Mouse (Mus musculus): ENCODE results near the gene Zdhhc5. TPM values are rescaled to one million over a fixed set of nuclear protein-coding genes. Genes with fewer than 3 reads are reported as not detected.
"Not testable (repeated sequence)": the region's sequence is repeated elsewhere in the genome, so short reads cannot be mapped to it uniquely, and the experiment has no call there.

The Zdhhc5 gene
- total RNA-seq, 4 experiments from 2014 or later = 59.4 to 67.2 (median 63.7) TPM

- DNase-seq (ENCODE audit: low spot score) = no peak
Observed at GRCm38 (mm10) chr2:84695007-84695695, 19.8 kb downstream of the Zdhhc5 start.

DNA sequence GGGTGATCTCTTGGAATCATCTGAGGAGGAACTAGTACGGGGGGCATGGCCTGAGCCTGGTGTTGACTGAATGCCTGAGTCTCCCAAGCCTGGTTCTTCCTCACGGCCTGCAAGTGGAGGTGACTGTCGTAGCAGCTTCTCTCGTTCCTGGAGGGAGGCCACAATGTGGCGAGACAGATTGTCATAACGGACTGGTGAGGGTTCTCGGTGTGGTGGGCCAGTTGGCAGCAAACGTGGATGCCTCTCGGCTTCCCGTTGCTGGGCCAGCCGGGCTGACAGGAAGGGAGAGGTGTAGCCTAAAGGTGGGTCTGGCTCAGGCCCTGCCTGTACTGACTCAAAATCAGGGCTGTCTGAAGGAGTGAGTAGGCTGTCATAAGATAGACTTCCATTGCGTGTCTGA, 24.9 kb downstream of the Zdhhc5 start:
- DNase-seq (ENCODE audit: low spot score) = no peak

- DNase-seq (ENCODE audit: low spot score) = no peak
Observed at GRCm38 (mm10) chr2:84688080-84688844, 26.7 kb downstream of the Zdhhc5 start.

- DNase-seq (ENCODE audit: low spot score) = no peak
Observed at GRCm38 (mm10) chr2:84682605-84683183, 32.3 kb downstream of the Zdhhc5 start.

DNA sequence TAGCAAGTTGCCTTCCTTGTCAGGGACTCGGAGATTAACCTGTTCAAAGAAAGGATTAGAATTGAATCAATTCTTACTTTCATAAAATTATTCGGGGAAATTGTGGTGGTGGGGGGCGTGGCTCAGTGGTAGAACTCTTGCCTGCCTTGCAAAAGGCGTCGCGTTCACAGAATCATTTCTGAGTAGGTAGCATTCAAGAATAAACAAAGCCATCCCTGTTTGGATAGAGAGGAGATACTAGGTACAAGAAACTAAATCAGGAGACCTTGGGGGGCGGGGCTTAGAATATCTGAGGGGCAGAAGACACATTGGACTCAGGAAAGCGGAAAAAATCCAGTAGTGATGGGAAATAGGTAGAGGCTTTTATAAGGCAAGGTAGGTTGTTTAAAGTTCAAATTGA, 36.0 kb downstream of the Zdhhc5 start, which contains the start of gene Tmx2:
Tmx2 (minus strand) TSS at position 125 of the 400 bp plus-strand sequence.
- no peak for DNase-seq (ENCODE audit: low spot score)

DNA sequence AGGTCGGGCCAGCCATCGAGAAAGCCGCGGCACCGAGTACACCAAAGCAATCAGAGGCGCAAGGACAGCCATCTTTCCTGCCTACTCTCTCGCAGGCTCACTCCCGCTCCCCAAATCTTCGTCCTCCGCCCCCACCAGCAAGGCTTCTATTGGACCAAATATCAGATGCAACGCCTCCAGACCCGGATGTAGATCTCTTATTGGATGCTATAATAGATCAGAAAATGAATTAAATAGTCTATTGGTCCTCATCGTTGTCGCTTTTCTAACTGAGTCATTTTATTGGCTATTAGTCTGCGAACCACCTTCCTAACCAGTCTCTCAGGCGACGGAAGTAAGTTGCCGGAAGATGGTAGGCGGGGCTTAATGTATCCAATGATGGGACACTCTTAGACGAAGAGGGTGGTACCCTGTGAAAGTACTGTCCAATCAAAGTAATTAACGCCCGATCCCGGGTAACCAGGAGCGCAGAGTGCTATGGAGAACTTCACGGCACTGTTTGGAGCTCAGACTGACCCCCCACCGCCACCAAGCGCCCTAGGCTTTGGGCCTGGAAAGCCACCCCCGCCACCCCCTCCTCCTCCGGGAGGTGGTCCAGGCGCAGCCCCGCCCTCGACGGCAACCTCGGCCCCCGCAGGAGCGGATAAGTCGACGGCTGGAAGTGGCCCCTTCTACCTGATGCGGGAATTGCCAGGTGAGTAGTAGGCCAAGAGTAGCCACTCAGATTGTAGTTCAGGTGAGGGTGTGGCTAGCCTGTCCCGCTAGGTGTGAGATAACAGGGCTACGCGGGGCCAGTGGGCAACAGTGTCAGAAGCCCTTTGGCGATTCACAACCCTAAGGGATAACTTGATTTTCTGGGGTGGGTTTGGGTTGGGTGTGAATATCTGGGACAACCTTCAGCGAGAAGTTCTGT, 36.8 kb downstream of the Zdhhc5 start, which contains the start of the genes Gm28635 and Med19:
Gm28635 (minus strand) TSS at position 74 of the 913 bp plus-strand sequence.
Med19 (plus strand) TSS at position 435 of the 913 bp plus-strand sequence.
- peak; percentile 100 for DNase-seq (ENCODE audit: low spot score)

- DNase-seq (ENCODE audit: low spot score) = no peak
Observed at GRCm38 (mm10) chr2:84677270-84677967, 37.6 kb downstream of the Zdhhc5 start.

GRCm38 (mm10) chr2:84671535-84671934, 43.4 kb downstream of the Zdhhc5 start:
- DNase-seq (ENCODE audit: low spot score) = not testable (repeated sequence)

GRCm38 (mm10) chr2:84670569-84670933, 44.4 kb downstream of the Zdhhc5 start, which contains the start of gene Selenoh:
Selenoh (minus strand) TSS chr2:84670770.
- DNase-seq (ENCODE audit: low spot score) = peak; percentile 86

DNA sequence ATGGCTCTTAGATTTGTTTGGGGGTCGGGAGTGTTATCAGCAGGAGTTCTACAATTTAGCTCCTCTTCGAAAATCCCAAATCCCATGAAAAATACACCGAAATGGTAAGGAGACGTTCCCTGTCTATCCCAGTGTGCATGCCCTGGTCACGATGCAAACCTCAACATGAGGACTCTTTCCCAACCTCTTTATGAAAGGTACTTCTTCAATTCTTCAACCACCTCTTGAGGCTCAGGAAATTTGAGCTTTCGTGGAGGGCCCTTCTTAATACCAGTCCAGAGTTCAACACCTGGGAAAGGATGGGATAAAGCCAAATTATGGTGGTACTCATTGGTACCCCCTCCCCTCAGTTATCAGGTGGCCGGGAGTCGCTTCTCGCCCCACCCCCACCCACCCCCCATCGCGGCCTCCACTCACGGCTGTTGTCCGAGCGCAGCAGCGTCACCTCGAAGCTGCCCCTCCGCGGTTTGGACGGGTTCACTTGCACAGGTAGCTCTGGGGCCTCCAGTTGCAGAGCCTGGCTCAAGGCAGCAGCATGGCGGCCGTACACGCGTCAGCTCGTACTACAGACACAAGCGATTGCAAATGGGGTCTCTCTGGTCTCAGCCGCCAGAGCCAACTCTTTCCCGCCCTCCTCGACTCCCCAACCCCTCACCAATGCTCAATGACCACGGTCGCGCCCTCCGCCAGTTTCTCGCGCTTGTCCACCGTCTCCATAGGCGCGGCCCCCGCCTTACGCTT, 45.0 kb downstream of the Zdhhc5 start:
- DNase-seq (ENCODE audit: low spot score) = no peak

DNA sequence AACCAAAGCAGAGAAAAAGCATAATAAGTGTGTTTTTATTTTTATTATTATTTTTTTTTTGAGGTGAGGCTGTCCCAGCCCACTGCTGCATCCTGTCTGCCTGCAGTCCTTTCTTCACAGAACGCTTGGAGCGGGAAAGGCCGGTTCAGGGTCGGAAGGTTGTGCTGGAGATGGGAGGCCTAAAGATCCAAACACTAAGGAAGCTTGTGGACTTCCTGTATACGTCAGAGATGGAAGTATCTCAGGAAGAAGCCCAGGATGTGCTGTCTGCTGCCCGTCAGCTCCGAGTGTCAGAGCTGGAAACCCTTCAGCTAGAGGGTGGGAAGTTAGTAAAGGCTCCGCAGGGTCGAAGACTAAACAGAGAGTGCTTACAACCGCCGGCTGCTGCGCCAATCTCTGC, 48.9 kb downstream of the Zdhhc5 start:
- DNase-seq (ENCODE audit: low spot score) = no peak

GRCm38 (mm10) chr2:84662866-84663265, 52.1 kb downstream of the Zdhhc5 start:
- peak; percentile 42 for DNase-seq (ENCODE audit: low spot score)

GRCm38 (mm10) chr2:84660253-84660652, 54.7 kb downstream of the Zdhhc5 start:
- peak; percentile 79 for DNase-seq (ENCODE audit: low spot score)

DNA sequence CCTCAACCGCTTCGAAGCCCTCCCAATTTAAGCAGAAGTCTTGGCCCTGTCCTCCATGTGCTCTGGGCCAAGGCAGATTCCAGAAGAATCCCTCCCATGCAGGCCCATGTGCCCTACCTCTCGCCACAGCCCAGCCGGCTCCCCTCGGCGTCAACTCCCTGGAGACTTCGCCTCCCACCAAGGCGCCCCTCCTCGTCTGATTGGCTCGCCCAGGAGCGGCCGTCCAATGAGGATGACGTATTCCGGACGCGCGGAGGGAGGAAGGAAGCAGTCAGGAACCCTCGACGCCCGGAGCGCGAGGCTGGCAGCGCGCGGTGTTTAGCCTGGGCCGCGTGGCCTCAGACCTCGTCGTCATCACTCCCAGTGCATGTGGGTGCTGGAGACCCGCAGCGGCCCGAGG, 56.2 kb downstream of the Zdhhc5 start, which contains the start of gene Btbd18:
Btbd18 (plus strand) TSS at position 274 of the 400 bp plus-strand sequence.
- DNase-seq (ENCODE audit: low spot score) = no peak

- no peak for DNase-seq (ENCODE audit: low spot score)
Observed at GRCm38 (mm10) chr2:84655864-84656263, 59.1 kb downstream of the Zdhhc5 start.

DNA sequence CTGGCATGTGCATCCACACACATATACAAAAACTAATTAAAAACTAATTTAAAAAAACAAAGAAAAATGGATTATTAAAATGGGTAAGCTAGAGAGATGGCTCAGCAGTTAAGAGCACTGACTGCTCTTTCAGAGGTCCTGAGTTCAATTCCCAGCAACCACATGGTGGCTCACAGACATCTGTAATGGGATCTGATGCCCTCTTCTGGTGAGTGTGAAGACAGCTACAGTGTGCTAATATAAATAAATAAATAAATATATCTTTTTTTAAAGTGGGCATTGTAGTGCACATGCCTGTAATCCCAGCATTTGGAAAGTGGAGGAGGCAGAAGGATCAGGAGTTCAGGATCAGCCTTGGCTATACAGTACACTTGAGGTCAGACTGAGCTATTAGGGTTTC, 61.6 kb downstream of the Zdhhc5 start:
- no peak for DNase-seq (ENCODE audit: low spot score)

DNA sequence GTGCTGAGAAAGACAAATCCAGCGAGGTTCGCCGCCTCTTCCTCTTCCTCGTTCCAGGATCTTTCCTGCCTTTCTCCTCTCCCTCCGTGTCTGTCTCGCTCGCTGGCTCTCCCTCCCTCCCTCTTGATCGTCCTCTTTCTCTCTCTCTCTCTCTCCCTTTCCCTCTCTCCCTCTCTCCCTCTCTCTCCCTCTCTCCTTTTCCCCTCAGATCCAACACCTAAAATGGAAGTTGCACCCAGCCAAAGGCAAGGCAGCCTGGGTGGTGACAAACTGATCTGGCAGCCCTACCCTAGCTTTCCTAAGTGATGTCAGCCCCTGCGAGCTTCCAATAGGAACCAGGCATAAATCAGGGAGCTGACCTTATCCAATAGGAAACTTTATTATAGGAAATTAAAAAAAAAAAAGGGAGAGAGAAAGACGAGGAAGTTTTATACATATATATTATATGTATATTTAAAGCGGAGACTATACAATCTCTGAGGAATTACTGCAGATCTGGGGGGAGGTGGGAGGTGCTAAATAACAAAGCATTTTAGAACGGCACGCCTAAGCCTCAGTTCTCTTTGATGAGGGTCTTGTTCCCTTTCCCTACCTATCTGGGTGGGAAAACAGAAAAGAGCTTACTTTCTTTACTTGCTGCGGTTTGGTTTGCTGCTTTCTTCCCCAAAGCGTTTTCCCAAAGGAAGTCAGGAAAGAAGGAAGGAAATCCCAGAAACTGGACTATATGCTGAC, 64.3 kb downstream of the Zdhhc5 start, which contains the start of gene Ctnnd1:
Ctnnd1 (minus strand) TSS at position 302 of the 732 bp plus-strand sequence.
- DNase-seq (ENCODE audit: low spot score) = peak; percentile 94

GRCm38 (mm10) chr2:84649674-84650073, 65.3 kb downstream of the Zdhhc5 start:
- DNase-seq (ENCODE audit: low spot score) = no peak

- DNase-seq (ENCODE audit: low spot score) = no peak
Observed at GRCm38 (mm10) chr2:84648369-84648768, 66.6 kb downstream of the Zdhhc5 start.
